Mouse (Mus musculus): ENCODE measurements around the gene Slamf6.

The Slamf6 gene

DNA sequence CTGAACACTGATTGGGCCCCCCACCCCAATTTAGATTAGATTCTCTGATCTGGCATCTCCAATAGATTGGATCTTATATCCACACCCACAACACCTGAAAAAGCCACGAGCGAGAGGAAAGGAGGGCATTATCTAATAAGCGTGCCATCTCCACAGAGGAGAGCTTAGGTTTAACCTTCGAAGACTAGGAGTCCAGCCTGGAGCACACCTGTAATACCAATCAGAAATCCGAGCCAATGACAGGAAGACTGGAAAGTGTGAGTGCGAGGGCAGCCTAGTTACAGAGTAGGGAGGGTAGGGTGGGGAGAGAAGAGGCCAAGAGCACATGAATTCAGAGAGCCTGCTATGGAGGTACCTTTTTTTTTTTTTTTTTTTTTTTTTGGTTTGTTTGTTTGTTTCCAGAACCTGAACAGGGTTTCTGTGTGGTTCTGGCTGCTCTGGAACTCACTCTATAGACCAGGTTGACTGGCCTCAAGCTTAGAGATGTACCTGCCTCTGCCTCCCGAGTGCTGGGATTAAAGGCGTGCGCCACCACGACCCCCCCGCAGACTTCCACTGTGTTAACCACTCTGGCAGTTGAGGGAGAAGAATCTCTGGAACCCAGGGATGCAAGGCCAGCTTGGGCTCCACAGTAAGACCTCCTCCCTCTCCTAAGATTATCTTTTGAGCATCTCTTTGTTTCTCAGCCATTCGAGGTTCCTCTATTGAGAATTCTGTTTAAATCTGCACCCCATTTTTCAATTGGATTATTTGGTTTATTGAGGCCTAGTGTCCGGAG lies 81.7 kb downstream of the Slamf6 start:
- DNase-seq, result no peak

- DNase-seq, result peak; percentile 73
Measured at GRCm38 (mm10) chr1:172000641-172001040, 83.3 kb downstream of the Slamf6 start.

- no peak for DNase-seq
Measured at GRCm38 (mm10) chr1:172001665-172002064, 84.3 kb downstream of the Slamf6 start.

Measured in lung, postnatal 14 days (tissue).